Mouse (Mus musculus): ENCODE measurements at regions not wholly inside any gene's neighbourhood (a gene's known extent, or its start where the extent isn't known, plus 50 kb on each side); places are given as distances from the start of the nearest gene placed in this dataset.
"Not testable (repeated sequence)": the region's sequence is repeated elsewhere in the genome, so short reads cannot be mapped to it uniquely, and the experiment has no call there.

GRCm38 (mm10) chr15:59728817-59729560 is 287.4 kb downstream of the 4933412E24Rik start:
- DNase-seq, result peak; percentile 25

GRCm38 (mm10) chr15:59728131-59728601 is 288.2 kb downstream of the 4933412E24Rik start:
- peak; percentile 26 for DNase-seq

- DNase-seq, result no peak
These were observed 290.5 kb downstream of the 4933412E24Rik start for GRCm38 (mm10) chr15:59725881-59726280.

GRCm38 (mm10) chr15:59722661-59723413 is 293.6 kb downstream of the 4933412E24Rik start:
- DNase-seq, result no peak

- no peak for DNase-seq
These were observed 295.0 kb downstream of the 4933412E24Rik start for GRCm38 (mm10) chr15:59721420-59721819.

GRCm38 (mm10) chr15:59721018-59721417 is 295.4 kb downstream of the 4933412E24Rik start:
- no peak for DNase-seq

GRCm38 (mm10) chr15:59720149-59720548 is 296.3 kb downstream of the 4933412E24Rik start:
- no peak for DNase-seq

- not testable (repeated sequence) for DNase-seq
These were observed 296.9 kb downstream of the 4933412E24Rik start for GRCm38 (mm10) chr15:59719383-59720128.

- no peak for DNase-seq
These were observed 299.5 kb downstream of the 4933412E24Rik start for GRCm38 (mm10) chr15:59716872-59717271.

GRCm38 (mm10) chr15:59715951-59716350 is 300.5 kb downstream of the 4933412E24Rik start:
- no peak for DNase-seq

GRCm38 (mm10) chr15:59713965-59714739 is 302.3 kb downstream of the 4933412E24Rik start:
- DNase-seq, result peak; percentile 68

GRCm38 (mm10) chr15:59712077-59712752 is 304.2 kb downstream of the 4933412E24Rik start:
- DNase-seq, result no peak

- DNase-seq, result no peak
These were observed 306.5 kb downstream of the 4933412E24Rik start for GRCm38 (mm10) chr15:59709925-59710324.

- no peak for DNase-seq
These were observed 308.0 kb downstream of the 4933412E24Rik start for GRCm38 (mm10) chr15:59708402-59708801.

- DNase-seq, result no peak
These were observed 309.3 kb downstream of the 4933412E24Rik start for GRCm38 (mm10) chr15:59707081-59707480.

Data from kidney, postnatal 10 days (tissue).